Mouse (Mus musculus) erythroblast, embryonic 14.5 days (primary cell): ENCODE measurements around the gene Pgap2. TPM values are rescaled to one million over a fixed set of nuclear protein-coding genes. Genes with fewer than 3 reads are reported as not detected.

Source experiments
- H3K27me3 ChIP-seq: 2 replicates; pipeline ENCODE4 v1.6.1; 2012; ENCODE audit warnings: inconsistent platforms; ENCODE audit not compliant: control insufficient read depth
- H3K36me3 ChIP-seq: 2 replicates; pipeline ENCODE4 v1.6.1; 2012; ENCODE audit warnings: mild to moderate bottlenecking, inconsistent platforms; ENCODE audit not compliant: control insufficient read depth
- H3K4me1 ChIP-seq: 2 replicates; pipeline ENCODE4 v1.6.1; 2012; ENCODE audit warnings: inconsistent platforms; ENCODE audit not compliant: control insufficient read depth
- H3K4me3 ChIP-seq: replicated peaks from 2 replicates; pipeline ENCODE3; 2012; ENCODE audit warnings: moderate library complexity, mild to moderate bottlenecking, inconsistent platforms
- H3K9me3 ChIP-seq: 2 replicates; pipeline ENCODE4 v1.6.1; 2012; ENCODE audit warnings: low read length, inconsistent platforms, mixed read lengths; ENCODE audit not compliant: control insufficient read depth
- GATA1 ChIP-seq: IDR thresholded peaks from 2 replicates; pipeline ENCODE4 v1.6.1; 2012; ENCODE audit warnings: low read length, inconsistent platforms, mixed read lengths
- TAL1 ChIP-seq: IDR thresholded peaks from 3 replicates; pipeline ENCODE4 v1.6.1; 2012; ENCODE audit warnings: low read length, inconsistent platforms, mixed read lengths
- polyA plus RNA-seq: library from polyadenylated mRNA; stranded (reverse); fragments of >175 nt; gene quantifications from 2 replicates; pipeline ENCODE4 v1.2.3, GENCODE M21; 2012

Pgap2 gene
- polyA plus RNA-seq, 1 experiment = 0.14 TPM

- Histone ChIP-seq H3K27me3 (no peaks in the 10 kb centered on the region), H3K9me3 (no peaks in the 10 kb centered on the region), H3K4me1 (peaks cover 43% of the 10 kb centered on the region), H3K4me3 (no peak overlapping the region), H3K36me3 (peaks cover 18% of the 10 kb centered on the region)
- TF ChIP-seq TAL1 (no peak), GATA1 (no peak)
These were observed 62.5 kb downstream of the Pgap2 start for GRCm38 (mm10) chr7:102272422-102272948.

GRCm38 (mm10) chr7:102281403-102281802 is 71.4 kb downstream of the Pgap2 start:
- H3K4me1 ChIP-seq = no peaks in the 10 kb centered on the region; the same call in 1 of the 2 replicates
- no peaks in the 10 kb centered on the region for H3K9me3 ChIP-seq
- H3K27me3 ChIP-seq = no peaks in the 10 kb centered on the region
- H3K4me3 ChIP-seq = no peak overlapping the region
- TF ChIP-seq GATA1 (no peak), TAL1 (no peak)
- no peaks in the 10 kb centered on the region; the same call in 1 of the 2 replicates for H3K36me3 ChIP-seq

GRCm38 (mm10) chr7:102282261-102282660 is 72.3 kb downstream of the Pgap2 start:
- Histone ChIP-seq H3K4me1 (no peaks in the 10 kb centered on the region; the same call in 1 of the 2 replicates), H3K9me3 (no peaks in the 10 kb centered on the region), H3K36me3 (no peaks in the 10 kb centered on the region), H3K27me3 (no peaks in the 10 kb centered on the region), H3K4me3 (no peak overlapping the region)
- TF ChIP-seq GATA1 (no peak), TAL1 (no peak)

Other genes starting within 250 kb of the Pgap2 start
- gene Il18bp, start 191.5 kb upstream of the Pgap2 start, polyA plus RNA-seq = 0.67 and 1.0 TPM in 2 replicates
- 0.12 and 0.34 TPM in 2 replicates for gene Rnf121, start 144.7 kb upstream of the Pgap2 start, polyA plus RNA-seq
- gene Xndc1, start 144.7 kb upstream of the Pgap2 start, polyA plus RNA-seq = 2.0 TPM in 2 replicates
- not detected in 2 replicates for gene Xntrpc, start 144.5 kb upstream of the Pgap2 start, polyA plus RNA-seq
- 0.15 and 0.37 TPM in 2 replicates for gene Trpc2, start 127.1 kb upstream of the Pgap2 start, polyA plus RNA-seq
- gene Art1, start 108.5 kb upstream of the Pgap2 start, polyA plus RNA-seq = not detected in 2 replicates
- not detected in 2 replicates for gene Art5, start 100.7 kb upstream of the Pgap2 start, polyA plus RNA-seq
- gene Chrna10, start 93.4 kb upstream of the Pgap2 start, polyA plus RNA-seq = 0.02 TPM in 1 of 2 replicates, not detected in the other
- 0.17 and 0.18 TPM in 2 replicates for gene Nup98, start within 50 bp of the Pgap2 start, polyA plus RNA-seq
- 7.6 and 15.0 TPM in 2 replicates for gene Rhog, start 45.8 kb downstream of the Pgap2 start, polyA plus RNA-seq
- gene Stim1, start 57.6 kb downstream of the Pgap2 start, polyA plus RNA-seq = 2.7 and 2.9 TPM in 2 replicates
- 14.9 and 31.0 TPM in 2 replicates for gene Rrm1, start 231.5 kb downstream of the Pgap2 start, polyA plus RNA-seq